8 mouse cellular contexts compared by ENCODE assay signal in genomic region chr11:95842074-95842681, GRCm38 (mm10). TPM values are rescaled to one million over a fixed set of nuclear protein-coding genes. Genes with fewer than 3 reads are reported as not detected.
DNase-seq lines count a peak whose midpoint lies in the region; ATAC-seq lines count a peak whose summit lies in the region.

Abi3 (minus strand) TSS chr11:95842476.

- peak within 1 kb of the TSS; percentile 71 for H3K9ac ChIP-seq in heart, embryonic 16.5 days (ENCODE audit: low read length)
- no peak within 1 kb of the TSS for H3K9ac ChIP-seq in forebrain, embryonic 14.5 days (ENCODE audit: low read length)

- no peaks in the 10 kb centered on the region for H3K27me3 ChIP-seq in heart, embryonic 16.5 days (ENCODE audit: control insufficient read depth, insufficient read depth, low read length)
- H3K27me3 ChIP-seq in forebrain, embryonic 14.5 days (replicated peaks; ENCODE audit: control insufficient read depth, insufficient read depth, low read length), result peaks cover 5% of the 10 kb centered on the region; the same call in 1 of the 2 replicates

- peak; percentile 87 for ATAC-seq in heart, embryonic 16.5 days (replicated peaks; ENCODE audit: extremely low read depth, insufficient read depth, low FRiP score)
- peak; percentile 94 for ATAC-seq in megakaryocyte-erythroid progenitor cell, adult 5-6 weeks (replicated peaks; ENCODE audit: low FRiP score, low TSS enrichment, poor library complexity, severe bottlenecking)
- no peak for ATAC-seq in forebrain, embryonic 14.5 days

- H3K4me2 ChIP-seq in heart, embryonic 16.5 days (ENCODE audit: low read depth, low read length), result peak within 1 kb of the TSS; percentile 46
- H3K4me2 ChIP-seq in forebrain, embryonic 14.5 days (ENCODE audit: low read length), result no peak within 1 kb of the TSS

- peak; percentile 44 for DNase-seq in gastrocnemius, adult 18-20 months (ENCODE audit: low spot score)
- DNase-seq in gastrocnemius, adult 8-10 months (ENCODE audit: low spot score in 2 of 2), result no peak
- no peak for DNase-seq in adrenal gland, postnatal 4 days (ENCODE audit: low spot score in 2 of 2)
- no peak for DNase-seq in large intestine, adult 2 months (ENCODE audit: low read depth, low spot score)
- DNase-seq in thymus, postnatal 4 days, result peak; percentile 86
- DNase-seq in forebrain, embryonic 14.5 days (ENCODE audit: low spot score), result no peak

- peak within 1 kb of the TSS; percentile 76 for H3K27ac ChIP-seq in heart, embryonic 16.5 days (ENCODE audit: low read length)
- no peak within 1 kb of the TSS for H3K27ac ChIP-seq in forebrain, embryonic 14.5 days (ENCODE audit: low read depth, low read length)

- H3K4me3 ChIP-seq in heart, embryonic 16.5 days (ENCODE audit: low read length), result peak within 1 kb of the TSS; percentile 58
- no peak within 1 kb of the TSS for H3K4me3 ChIP-seq in forebrain, embryonic 14.5 days (ENCODE audit: low read depth, low read length)

- peaks cover 12% of the 10 kb centered on the region for H3K4me1 ChIP-seq in heart, embryonic 16.5 days (ENCODE audit: control insufficient read depth, insufficient read depth, low read length)
- H3K4me1 ChIP-seq in forebrain, embryonic 14.5 days (ENCODE audit: control insufficient read depth, insufficient read depth, low read length), result peaks cover 1% of the 10 kb centered on the region

- no peaks in the 10 kb centered on the region for H3K9me3 ChIP-seq in heart, embryonic 16.5 days (replicated peaks; ENCODE audit: control insufficient read depth, low read length)
- no peaks in the 10 kb centered on the region for H3K9me3 ChIP-seq in forebrain, embryonic 14.5 days (replicated peaks; ENCODE audit: control insufficient read depth, low read length)

- H3K36me3 ChIP-seq in heart, embryonic 16.5 days (ENCODE audit: control insufficient read depth, insufficient read depth), result no peaks in the 10 kb centered on the region
- no peaks in the 10 kb centered on the region for H3K36me3 ChIP-seq in forebrain, embryonic 14.5 days (ENCODE audit: control insufficient read depth, insufficient read depth, low read length)

- WGBS in heart, embryonic 16.5 days, result 18% methylated on average over 11 of the region's 11 CpGs
- 49% methylated on average over 11 of the region's 11 CpGs for WGBS in large intestine, adult 2 months
- 11% methylated on average over 11 of the region's 11 CpGs for WGBS in forebrain, embryonic 14.5 days

RNA-seq across cellular contexts. Expression of gene Abi3, which starts in this region (rescaled TPM):
- total RNA-seq in gastrocnemius, adult 18-20 months (2021), result 1 to 10 TPM; 3.0 to 4.2 TPM
- total RNA-seq in gastrocnemius, adult 8-10 months (2022), result 1 to 10 TPM in 3 of 4 experiments, under 1 TPM in 1; 0.77 to 2.2 (median 1.5) TPM
- total RNA-seq in adrenal gland, postnatal 4 days (2021), result 10 to 100 TPM; 18.6 to 18.8 TPM
- 19.6 and 28.0 TPM in 2 replicates for polyA plus RNA-seq in heart, embryonic 16.5 days (2015; fragmentation: Nextera tagmentation; extraction: Ambion mirVana)
- 37.9 and 40.6 TPM in 2 replicates for polyA plus RNA-seq in large intestine, adult 2 months (2012; rRNA removed)
- total RNA-seq in megakaryocyte-erythroid progenitor cell, adult 5-6 weeks (2014; fragmentation: Nextera tagmentation), result 5.9 and 8.9 TPM in 2 replicates
- 3.4 and 5.7 TPM in 2 replicates for total RNA-seq in megakaryocyte-erythroid progenitor cell, adult 5-6 weeks (2017)
- polyA plus RNA-seq in forebrain, embryonic 14.5 days (2014; fragmentation: Nextera tagmentation; extraction: Ambion mirVana), result 0.50 and 1.1 TPM in 2 replicates

Comparison
In these comparisons a context has a peak if more than half of its experiments do, and no peak if none do; other contexts are left out.
1. DNase-seq: peak in gastrocnemius, adult 18-20 months (single experiment) and thymus, postnatal 4 days (single experiment); none in gastrocnemius, adult 8-10 months (0 of 2), adrenal gland, postnatal 4 days (0 of 2), large intestine, adult 2 months (single experiment) and forebrain, embryonic 14.5 days (single experiment).